Mouse (Mus musculus) cerebellum, postnatal 4 days (tissue): ENCODE data around the gene 4932429P05Rik.

Experiments used
- DNase-seq, 2 experiments: peaks; one replicate each; pipeline ENCODE4 v3.0.0; 2022; ENCODE audit warnings: low spot score in 2 of 2, mixed read lengths in 1 of 2

4932429P05Rik gene

DNA sequence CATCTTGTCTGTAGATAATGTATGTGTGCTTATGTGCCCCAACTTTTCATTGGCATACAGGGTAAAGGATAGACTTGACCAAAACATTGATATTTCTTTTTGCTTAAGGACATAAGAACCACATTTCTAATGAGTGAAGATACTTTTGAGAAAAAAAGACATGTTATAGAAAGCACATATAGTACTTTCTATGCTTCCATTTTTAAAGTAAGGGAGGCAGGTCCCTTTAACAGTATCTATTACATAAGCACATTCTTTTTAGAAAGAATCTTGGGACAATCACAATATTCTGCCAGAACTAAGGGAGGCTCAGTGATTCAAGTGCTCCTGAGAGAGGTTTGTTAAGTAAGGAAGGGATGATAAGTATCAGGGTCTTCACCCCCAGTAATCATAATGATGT is at the start of gene 4932429P05Rik:
Gene 4932429P05Rik, plus strand, starts transcription at position 301 of the 400 bp plus-strand sequence.
- no peak for DNase-seq
